Mouse (Mus musculus) frontal cortex, adult 2 months (tissue): Measurements from ENCODE around the gene Gnptg. TPM values are rescaled to one million over a fixed set of nuclear protein-coding genes. Genes with fewer than 3 reads are reported as not detected.

Experiments
- DNase-seq, 2 experiments: peaks; one replicate each; pipeline ENCODE4 v3.0.0; 2022; ENCODE audit warnings: low spot score in 1 of 2; ENCODE audit errors: extremely low spot score in 1 of 2
- polyA plus RNA-seq: library from polyadenylated mRNA; depleted of rRNA; stranded (reverse); fragments of >200 nt; gene quantifications from 2 replicates; pipeline ENCODE4 v1.2.3, GENCODE M21; 2012; rRNA removed

The Gnptg gene
- polyA plus RNA-seq, 1 experiment, result 128 TPM

- no peak for DNase-seq
Observed at GRCm38 (mm10) chr17:25202401-25202800, 37.5 kb downstream of the Gnptg start.

GRCm38 (mm10) chr17:25189091-25189490 lies 50.8 kb downstream of the Gnptg start:
- no peak for DNase-seq

- peak in 1 of 2 experiments; percentile 67 for DNase-seq
Observed at GRCm38 (mm10) chr17:25188150-25189031, 51.5 kb downstream of the Gnptg start, which contains the start of gene Unkl. Unkl (plus strand) TSS chr17:25188397.

GRCm38 (mm10) chr17:25187784-25188149 lies 52.2 kb downstream of the Gnptg start:
- no peak for DNase-seq

GRCm38 (mm10) chr17:25184961-25185360 lies 55.0 kb downstream of the Gnptg start:
- DNase-seq, result no peak

GRCm38 (mm10) chr17:25184129-25184691 lies 55.7 kb downstream of the Gnptg start, which contains the start of gene BC003965:
BC003965 (plus strand) TSS chr17:25184554.
- DNase-seq, result peak; percentile 96 to 100

Other genes with a start within 250 kb of the Gnptg start
- gene Cramp1l, start 224.3 kb downstream of the Gnptg start, polyA plus RNA-seq, result 21.5 and 22.2 TPM in 2 replicates
- 19.0 and 23.6 TPM in 2 replicates for gene Ift140, start 224.0 kb downstream of the Gnptg start, polyA plus RNA-seq
- 16.2 and 16.3 TPM in 2 replicates for gene Tmem204, start 156.5 kb downstream of the Gnptg start, polyA plus RNA-seq
- gene Telo2, start 124.2 kb downstream of the Gnptg start, polyA plus RNA-seq, result 19.0 and 27.2 TPM in 2 replicates
- gene Ptx4, start 119.4 kb downstream of the Gnptg start, polyA plus RNA-seq, result 0.08 and 0.16 TPM in 2 replicates
- gene Clcn7, start 106.7 kb downstream of the Gnptg start, polyA plus RNA-seq, result 45.6 and 51.4 TPM in 2 replicates
- gene Ccdc154, start 77.7 kb downstream of the Gnptg start, polyA plus RNA-seq, result 0.04 TPM in 1 of 2 replicates, not detected in the other
- not detected in 2 replicates for gene Gm38655, start 64.7 kb downstream of the Gnptg start, polyA plus RNA-seq
- gene BC003965, start 55.6 kb downstream of the Gnptg start, polyA plus RNA-seq, result 21.9 and 23.4 TPM in 2 replicates
- 41.1 and 42.1 TPM in 2 replicates for gene Unkl, start 51.7 kb downstream of the Gnptg start, polyA plus RNA-seq
- gene Tsr3, start within 50 bp of the Gnptg start, polyA plus RNA-seq, result 33.9 and 41.4 TPM in 2 replicates
- 12.5 and 18.6 TPM in 2 replicates for gene Baiap3, start 16.2 kb upstream of the Gnptg start, polyA plus RNA-seq
- gene Ube2i, start 34.5 kb upstream of the Gnptg start, polyA plus RNA-seq, result 265 and 295 TPM in 2 replicates
- gene Prss34, start 58.3 kb upstream of the Gnptg start, polyA plus RNA-seq, result not detected in 2 replicates
- not detected in 2 replicates for gene Prss28, start 68.5 kb upstream of the Gnptg start, polyA plus RNA-seq
- gene Prss29, start 78.5 kb upstream of the Gnptg start, polyA plus RNA-seq, result not detected in 2 replicates
- gene Tpsab1, start 105.4 kb upstream of the Gnptg start, polyA plus RNA-seq, result not detected in 2 replicates
- gene Tpsb2, start 126.2 kb upstream of the Gnptg start, polyA plus RNA-seq, result not detected in 2 replicates
- not detected in 2 replicates for gene Tpsg1, start 129.1 kb upstream of the Gnptg start, polyA plus RNA-seq
- 72.9 and 77.0 TPM in 2 replicates for gene Cacna1h, start 193.7 kb upstream of the Gnptg start, polyA plus RNA-seq
- gene Tekt4, start 214.5 kb upstream of the Gnptg start, polyA plus RNA-seq, result 0.61 and 1.1 TPM in 2 replicates